Mouse (Mus musculus) liver, adult 2 months (tissue): ENCODE results near the gene Cyp2b19.

ENCODE experiments used
- CTCF ChIP-seq: fragments of 200-500 bp; IDR thresholded peaks from 2 replicates; pipeline ENCODE4 v1.5.1; 2011; ENCODE audit warnings: low read depth, low read length, control low read depth
- POLR2A ChIP-seq: fragments of 200-500 bp; IDR thresholded peaks from 2 replicates; pipeline ENCODE4 v1.6.1; 2011; ENCODE audit warnings: low read length, control low read depth; ENCODE audit not compliant: insufficient read depth; ENCODE audit errors: extremely low read depth

- TF ChIP-seq CTCF: no peak
- TF ChIP-seq POLR2A: no peak
Observed at GRCm38 (mm10) chr7:26780510-26780909, 23.6 kb downstream of the Cyp2b19 start.
